Mouse (Mus musculus) megakaryocyte, adult 5-6 weeks (primary cell): ENCODE data around the gene 2610507B11Rik. TPM values are rescaled to one million over a fixed set of nuclear protein-coding genes. Genes with fewer than 3 reads are reported as not detected.

ENCODE experiments used
- ATAC-seq: 2 replicates; pipeline ENCODE4 v1.8.0; 2016; ENCODE audit warnings: mild to moderate bottlenecking, inconsistent platforms; ENCODE audit not compliant: poor library complexity, severe bottlenecking
- total RNA-seq, 2 experiments: library from RNA; stranded (forward) in 1 of 2; stranded (reverse) in 1 of 2; fragments of 153-499, 151-499 nt in 1 of 2; fragments of 221-1000, 200-1000 nt in 1 of 2; gene quantifications; 2 replicates each; pipeline versions ENCODE4 v1.2.3 to v1.2.4; 2015 to 2017

The 2610507B11Rik gene
- total RNA-seq, 2 experiments from 2014 or later, result 33.7 to 54.6 TPM

DNA sequence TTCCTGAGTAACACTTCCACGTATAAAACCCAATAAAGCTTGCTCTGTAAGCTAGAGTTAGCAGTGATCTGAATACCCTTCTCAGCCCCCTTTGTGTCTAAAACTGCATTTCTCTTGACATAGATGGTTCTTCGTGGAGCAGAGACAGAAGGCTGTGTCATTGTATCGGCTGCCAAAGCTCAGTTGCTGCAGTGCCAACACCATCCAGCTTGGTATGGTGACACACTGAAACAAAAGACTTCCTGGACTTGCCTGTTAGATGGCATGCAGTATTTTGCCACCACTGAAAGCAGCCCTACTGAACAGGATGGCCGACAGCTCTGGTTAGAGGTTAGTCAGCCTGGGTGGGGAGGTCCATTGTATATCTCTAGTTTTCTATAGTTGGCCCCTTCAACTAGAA is 18.0 kb downstream of the 2610507B11Rik start:
- ATAC-seq, result no peak

DNA sequence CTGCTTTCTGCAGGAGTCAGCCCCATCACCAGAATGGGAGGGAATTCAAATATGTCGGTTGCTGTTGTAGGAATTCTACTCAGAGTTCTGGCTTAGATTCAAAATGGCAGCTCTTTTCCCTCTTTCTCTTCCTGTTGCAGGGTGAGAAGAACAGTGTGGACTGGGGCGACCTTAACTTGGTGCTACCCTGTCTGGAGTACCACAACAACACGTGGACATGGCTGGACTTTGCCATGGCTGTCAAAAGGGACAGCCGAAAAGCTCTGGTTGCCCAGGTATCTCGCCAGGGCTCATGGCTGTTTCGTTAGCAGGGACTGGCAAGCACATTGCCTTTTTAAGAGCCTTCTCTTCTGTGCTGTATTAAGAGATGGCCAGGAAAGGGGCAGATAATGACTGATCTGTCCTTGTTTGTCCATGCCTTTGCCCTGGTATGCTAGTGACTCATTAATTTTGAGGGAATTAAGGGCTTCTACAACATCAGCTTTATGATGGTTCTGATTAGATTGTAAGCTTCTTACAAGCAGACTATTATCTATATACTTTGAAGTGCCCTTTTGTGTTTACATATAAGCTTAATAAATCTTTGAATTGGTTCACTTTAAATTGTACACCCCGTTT is 27.7 kb downstream of the 2610507B11Rik start:
- no peak for ATAC-seq

DNA sequence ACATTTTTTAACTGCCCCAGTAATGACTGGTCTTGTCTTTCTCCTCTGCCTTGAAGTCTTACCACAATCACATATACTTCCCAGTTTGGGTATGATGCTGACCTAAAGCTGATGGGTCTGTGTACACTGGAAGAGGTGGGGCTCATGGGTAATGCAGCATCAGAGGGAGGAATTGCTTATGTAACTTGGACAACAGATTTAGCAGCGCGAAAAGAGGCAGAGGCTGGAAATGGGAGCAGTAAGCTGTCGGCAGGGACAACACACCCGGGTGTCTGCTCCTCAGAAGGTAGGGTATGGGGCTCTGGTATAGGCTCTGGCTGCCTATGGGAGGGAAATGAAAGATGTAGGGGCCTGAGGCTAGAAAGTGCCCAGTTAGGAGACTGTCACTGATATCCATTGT is 29.1 kb downstream of the 2610507B11Rik start, which contains the start of gene BC030499:
Gene BC030499, plus strand, starts transcription at position 188 of the 400 bp plus-strand sequence.
- no peak for ATAC-seq

DNA sequence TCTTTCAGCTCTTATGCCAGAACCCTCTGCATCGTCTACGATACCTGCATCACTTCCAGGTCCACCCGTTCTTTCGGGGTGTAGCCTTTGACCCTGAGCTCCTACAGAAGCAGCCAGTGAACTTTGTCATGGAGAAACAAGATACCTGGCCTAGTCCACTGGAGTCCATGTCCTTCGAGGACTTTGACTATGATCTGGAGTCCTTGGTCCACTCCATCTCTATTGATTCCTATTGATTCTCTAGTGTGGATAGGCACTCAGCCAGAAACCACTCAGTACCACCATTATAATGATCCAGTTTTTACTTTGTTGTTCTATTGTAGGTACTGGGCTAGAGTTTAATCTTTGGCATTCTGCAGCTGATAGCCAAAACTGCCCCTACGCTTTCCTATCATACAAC is 33.0 kb downstream of the 2610507B11Rik start:
- no peak for ATAC-seq

DNA sequence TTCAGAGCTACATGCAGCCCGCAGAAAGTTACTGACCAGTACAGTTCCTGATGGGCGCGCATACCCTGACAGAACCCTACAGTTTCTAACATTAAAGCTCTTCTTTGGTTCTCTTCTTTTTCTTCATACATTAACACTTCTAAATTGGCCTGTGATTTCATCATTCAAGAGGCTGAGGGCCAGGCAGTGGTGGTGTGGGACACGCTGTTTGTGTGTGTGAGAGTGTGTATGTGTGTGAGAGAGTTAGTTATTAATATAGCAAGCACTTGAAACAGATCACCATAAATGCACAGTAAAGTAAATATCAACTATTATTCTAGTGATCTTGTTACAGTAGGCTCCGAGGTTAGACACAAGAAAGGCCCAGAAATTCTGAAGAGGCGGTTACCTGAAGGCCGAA is 39.4 kb downstream of the 2610507B11Rik start:
- ATAC-seq, result 0 out of 2 replicates have a peak, but pooled peaks have one; percentile 6

DNA sequence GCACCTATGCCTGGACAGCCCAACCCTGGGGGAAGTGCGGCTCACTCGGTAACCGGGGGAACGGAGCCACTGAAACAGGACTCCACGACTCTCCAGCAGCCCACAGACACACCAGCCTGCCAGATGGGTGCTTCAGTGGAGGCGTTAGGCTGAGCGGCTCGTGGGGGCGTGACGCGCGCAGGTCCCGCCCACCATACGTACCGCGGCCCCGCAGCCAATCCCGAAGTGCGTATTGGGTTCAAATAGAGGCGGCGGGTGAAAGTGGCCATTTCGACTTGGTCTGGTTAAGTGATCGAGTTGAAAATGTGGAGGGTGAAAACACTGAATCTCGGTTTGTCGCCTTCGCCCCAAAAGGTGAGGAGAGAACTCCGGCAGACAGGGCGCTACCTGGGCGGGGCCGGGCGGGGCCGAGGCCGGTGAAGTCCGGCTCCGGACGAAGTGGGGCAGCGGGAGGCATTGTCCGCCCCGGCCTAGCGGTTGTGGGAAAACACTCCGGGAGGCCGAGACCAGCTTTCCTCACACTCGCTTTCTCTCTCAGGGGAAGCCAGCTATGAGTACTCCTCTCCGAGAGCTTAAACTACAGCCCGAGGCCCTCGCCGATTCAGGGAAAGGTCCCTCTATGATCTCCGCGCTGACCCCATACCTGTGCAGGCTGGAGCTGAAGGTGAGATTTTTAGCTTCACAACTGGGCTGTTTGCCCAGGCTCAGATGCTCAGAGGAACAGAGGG is 40.0 kb downstream of the 2610507B11Rik start, which contains the start of gene Spag5:
Gene Spag5, plus strand, starts transcription at position 173 of the 728 bp plus-strand sequence.
- peak; percentile 100 for ATAC-seq

DNA sequence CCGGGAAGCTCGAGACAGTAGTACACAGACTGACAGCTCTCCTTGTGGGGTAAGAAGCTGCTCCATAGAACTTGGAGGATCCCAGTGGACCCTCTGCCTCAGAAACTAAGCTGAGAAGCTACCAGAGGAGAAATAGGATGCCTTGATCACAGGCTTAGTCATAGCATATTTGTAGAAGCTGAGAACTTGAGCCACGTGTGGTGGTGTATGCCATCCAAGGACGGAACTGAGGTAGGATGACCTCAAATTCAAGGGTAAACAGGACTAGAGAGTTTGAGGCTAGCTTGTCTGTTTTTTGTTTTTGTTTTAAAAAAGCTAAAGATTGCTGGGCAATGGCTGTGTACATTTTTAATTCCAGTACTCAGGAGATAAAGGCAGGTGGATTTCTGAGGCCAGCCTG is 43.7 kb downstream of the 2610507B11Rik start:
- no peak for ATAC-seq

DNA sequence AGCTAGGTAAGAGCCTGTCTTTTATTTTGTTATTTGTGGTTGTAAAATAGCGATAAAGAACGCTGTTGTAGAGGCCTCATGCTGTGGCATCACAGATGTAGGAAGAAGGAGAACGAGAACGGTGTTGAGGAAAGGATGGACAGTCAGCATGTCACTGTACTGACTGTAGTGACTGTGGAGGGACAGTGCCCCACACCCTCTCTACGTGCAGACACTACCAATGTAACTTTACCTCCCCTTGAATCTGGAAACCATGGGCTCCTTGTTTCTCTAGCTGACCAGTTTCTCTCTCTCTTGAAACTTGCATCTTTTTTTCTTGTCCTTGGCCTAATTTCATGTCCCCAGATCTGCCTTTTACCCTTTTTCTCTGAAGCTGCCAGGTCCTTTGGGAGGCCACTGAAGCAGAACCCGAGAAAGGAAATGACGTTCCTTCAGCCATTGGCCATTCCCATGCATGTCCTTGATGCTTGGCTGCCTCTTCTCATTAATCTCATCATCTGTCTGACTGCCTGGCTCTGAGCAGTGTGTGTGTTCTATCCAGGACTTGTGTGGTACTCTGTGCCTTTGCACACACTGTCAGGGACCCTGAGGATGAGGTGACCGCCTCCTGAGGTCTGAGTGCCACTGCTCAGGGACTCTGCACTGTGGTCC is 49.4 kb downstream of the 2610507B11Rik start:
- no peak for ATAC-seq

DNA sequence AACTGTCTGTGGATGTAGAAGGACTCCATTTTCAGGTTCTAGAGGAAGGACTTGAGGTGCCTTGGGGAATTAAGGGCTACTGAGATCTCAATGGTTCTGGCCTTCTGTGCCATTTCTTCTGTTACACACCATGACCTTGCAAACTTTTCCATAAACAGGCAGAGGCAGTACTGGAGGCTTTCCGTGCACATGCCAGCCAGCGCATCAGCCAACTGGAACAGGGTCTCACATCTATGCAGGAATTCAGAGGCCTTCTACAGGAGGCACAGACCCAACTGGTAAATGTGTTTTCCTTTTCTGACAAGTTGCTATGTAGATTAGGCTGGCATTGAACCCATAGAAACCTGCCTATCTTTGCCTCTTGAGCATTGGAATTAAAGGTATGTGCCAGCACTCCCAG is 52.1 kb downstream of the 2610507B11Rik start:
- ATAC-seq, result no peak

DNA sequence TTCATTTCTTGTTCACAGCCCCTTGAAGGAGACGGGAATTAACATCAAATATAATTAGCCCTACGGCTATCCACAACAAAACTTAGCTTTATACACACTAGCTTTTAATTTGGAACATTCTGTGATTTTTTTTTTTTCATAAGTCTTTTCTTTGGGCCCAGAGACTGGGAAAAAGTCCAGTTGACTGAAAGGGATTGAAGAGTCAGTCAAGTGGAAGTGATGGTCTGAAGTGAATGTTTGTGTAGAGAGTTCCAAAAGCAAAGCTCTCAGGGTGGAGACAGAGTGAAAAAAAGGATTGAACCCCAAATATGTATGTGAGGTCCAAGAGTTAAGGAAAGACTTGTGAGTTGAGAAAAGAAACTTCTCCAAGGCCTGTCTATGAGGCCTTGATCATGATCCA is 56.9 kb downstream of the 2610507B11Rik start:
- ATAC-seq, result no peak

DNA sequence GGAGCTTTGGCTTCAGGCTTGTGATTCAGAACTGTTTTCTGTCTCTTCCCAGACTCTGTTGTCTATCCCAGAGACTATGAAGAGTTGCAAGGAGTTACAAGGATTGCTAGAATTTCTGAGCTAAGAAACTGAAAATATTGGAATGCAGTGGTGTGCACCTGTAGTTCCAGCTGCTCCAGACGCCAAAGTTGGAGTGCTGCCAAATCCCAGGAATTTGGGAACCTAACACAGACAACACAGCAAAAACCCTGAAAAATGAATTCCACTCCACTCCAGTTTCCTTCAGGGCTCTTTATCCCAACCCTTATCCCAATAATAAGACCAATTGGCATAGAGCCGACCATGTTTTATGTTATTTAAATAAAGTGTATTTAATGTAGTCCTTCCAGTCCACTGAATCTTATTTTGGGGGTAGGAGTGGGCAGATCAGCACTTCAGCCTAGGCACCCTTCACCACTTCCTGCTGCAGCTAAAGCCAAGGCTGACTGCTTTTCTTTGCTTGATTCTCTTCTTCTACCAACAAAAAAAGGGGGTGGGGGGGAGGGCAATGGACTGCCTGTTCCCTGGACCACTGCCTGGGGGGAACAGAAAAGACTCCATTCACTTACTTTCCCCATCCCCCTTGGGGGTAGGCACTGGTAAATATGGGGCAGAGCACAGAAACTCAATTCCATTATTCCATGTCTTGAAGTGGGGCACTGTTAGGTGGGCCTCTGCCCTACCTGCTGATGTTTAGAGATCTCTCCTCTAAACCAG is 60.7 kb downstream of the 2610507B11Rik start:
- ATAC-seq, result no peak

DNA sequence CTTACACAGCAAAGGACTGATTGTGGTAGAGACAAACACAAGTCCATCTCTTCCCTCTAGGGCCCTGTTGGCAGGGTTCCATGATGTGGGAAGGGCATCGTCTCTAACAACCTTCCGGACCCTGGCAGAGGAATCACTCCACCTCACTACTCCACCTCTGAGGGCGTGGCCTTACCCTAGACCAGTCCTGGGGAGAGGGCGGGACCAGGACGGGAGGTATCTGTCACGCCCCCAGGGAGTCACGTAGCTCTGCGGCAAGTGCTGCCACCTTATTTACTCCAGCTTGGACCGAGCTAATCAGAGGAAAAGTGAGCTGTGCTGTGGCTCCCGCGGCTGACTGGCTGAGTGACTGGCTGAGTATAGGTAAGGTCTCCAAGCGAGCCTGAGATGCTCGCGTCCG is 61.3 kb downstream of the 2610507B11Rik start, which contains the start of gene Aldoc:
Gene Aldoc, plus strand, starts transcription at position 109 of the 400 bp plus-strand sequence.
- ATAC-seq, result peak; percentile 95

DNA sequence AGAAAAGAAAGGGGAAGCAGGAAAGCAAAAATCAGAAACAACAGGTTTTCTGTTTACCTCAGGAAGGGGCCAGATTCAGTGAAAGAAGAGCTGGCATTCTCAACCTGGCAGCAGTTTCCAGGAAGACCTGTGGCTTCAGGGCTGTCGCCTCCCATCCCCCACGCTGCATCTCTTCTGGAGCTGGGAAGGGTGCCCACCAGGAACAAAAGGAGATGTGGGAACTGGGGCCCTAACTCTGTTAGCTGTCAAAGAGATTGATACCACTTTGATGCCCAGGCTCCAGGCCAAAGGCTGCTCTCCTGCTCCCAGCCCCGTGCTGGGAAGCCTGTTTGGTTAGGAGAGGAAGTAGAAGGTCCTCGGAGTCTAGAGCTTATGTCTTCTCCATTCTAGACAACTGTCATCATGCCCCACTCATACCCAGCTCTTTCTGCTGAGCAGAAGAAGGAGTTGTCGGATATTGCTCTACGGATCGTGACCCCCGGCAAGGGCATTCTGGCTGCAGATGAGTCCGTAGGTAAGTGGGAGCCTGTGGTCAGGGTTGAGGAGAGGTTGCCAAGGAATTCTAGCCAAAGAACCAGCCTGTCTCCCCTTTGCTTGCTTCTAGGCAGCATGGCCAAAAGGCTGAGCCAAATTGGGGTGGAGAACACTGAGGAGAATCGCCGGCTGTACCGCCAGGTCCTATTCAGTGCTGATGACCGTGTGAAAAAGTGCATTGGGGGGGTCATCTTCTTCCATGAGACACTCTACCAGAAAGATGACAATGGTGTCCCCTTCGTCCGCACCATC is 62.6 kb downstream of the 2610507B11Rik start:
- no peak for ATAC-seq

DNA sequence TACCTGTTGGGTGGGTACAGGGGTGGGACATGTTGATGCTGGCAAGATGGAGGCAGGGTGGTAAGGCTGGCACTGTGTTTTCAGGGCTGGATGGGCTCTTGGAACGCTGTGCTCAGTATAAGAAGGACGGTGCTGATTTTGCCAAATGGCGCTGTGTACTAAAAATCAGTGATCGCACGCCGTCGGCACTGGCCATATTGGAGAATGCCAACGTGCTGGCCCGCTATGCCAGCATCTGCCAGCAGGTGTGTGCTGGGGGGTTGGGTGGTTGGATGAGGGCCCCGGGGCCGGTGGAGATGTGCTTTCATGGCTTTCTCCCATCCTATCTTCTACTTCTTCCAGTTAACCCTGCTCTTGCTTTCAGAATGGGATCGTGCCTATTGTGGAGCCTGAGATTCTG is 63.4 kb downstream of the 2610507B11Rik start:
- no peak for ATAC-seq

DNA sequence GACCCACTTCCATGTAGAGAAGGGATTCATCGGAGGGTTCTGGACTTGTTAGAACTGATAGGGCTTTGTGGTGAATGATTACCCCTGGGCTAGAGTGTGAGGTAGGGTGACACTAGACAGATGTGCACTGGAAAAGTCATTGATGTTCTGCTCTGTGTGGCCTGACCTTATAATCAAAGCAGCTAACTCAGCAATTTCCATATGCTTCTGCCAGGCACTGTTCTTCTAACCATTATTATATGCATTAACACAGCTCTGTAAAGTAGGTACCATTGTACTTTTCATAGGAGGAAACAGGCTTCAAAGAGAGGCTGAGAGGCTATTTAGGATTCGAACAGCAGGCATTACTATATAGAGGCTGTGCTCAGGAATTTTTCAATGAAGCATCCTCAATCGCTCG is 65.7 kb downstream of the 2610507B11Rik start:
- no peak for ATAC-seq

DNA sequence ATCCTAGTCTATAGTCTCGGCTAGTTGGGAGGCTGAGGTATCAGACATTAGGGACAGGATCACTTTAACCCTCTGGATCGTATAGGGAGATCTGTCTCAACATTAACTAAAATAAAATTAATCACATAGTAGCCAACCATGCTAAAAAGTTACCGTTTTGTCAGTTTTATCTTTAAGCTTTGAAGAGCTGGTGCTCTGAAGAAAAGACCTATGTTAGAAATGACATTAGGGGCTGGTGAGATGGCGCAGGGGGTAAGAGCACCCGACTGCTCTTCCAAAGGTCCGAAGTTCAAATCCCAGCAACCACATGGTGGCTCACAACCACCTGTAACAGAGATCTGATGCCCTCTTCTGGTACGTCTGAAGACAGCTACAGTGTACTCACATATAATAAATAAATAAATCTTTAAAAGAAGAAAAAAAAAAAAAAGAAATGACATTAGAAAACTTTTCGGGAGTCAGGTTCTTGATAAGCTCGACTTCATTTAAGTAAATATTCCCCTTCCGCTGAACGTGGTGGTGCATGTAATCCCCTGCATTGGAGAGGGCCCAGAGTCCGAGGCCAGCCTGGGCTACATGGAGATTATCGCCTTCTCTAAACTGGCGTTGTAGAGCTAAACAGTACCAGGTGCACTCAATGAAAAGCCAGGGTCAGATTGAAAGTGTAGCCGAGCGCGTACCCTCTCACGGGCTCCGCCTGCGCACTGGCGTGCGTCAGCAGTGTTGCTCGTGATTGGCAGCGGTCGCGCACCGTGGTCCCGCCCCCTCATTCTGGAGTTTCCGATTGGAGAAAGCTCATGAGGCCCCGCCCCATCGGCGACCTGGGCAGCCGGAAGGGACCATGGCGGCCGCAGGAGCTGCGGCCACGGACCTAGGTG is 66.3 kb downstream of the 2610507B11Rik start, which contains the start of gene Pigs:
Gene Pigs, plus strand, starts transcription at position 782 of the 878 bp plus-strand sequence.
- ATAC-seq, result peak; percentile 100

DNA sequence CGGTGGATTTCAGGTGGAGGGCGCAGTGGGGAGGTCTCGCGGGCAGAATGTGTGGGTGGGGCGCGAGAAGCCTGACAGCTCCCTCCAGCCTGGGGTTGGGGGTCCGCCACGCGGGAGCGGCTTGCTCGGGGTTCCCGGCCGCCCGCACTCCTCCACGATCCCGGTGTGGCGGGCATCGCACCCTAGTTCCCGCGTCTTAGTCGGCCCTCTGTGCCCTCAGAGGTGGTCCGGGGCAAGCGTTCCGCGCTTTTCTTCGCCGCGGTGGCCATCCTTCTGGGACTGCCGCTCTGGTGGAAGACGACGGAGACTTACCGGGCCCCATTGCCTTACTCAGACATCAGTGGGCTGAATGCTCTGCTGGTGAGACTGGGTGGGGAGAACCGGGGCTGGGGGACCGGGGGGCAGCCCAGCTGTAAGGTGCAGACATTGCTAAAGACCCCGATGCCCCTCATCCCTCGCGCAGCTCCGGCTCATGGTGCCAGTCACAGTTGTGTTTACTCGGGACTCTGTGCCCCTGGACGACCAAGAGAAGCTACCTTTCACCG is 67.0 kb downstream of the 2610507B11Rik start:
- ATAC-seq, result no peak

DNA sequence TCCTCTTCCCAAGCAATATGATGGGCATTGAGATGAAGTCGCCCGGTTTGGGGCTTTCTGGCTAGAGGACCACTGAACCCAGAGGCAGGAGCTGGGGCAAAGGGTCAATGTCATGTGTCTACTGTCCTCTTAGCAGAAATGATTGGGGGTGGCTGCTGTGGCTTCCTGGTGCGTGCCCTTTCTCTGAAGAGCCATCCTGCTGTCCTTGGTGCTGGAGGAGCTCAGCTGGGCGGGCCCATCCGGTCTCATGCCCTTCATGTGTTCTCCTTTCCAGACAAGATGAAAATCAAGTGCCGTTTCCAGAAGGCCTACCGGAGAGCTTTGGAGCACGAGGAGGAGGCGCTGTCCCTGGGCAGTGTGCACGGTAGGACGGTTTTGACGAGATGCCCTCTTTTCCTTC is 71.1 kb downstream of the 2610507B11Rik start:
- no peak for ATAC-seq

DNA sequence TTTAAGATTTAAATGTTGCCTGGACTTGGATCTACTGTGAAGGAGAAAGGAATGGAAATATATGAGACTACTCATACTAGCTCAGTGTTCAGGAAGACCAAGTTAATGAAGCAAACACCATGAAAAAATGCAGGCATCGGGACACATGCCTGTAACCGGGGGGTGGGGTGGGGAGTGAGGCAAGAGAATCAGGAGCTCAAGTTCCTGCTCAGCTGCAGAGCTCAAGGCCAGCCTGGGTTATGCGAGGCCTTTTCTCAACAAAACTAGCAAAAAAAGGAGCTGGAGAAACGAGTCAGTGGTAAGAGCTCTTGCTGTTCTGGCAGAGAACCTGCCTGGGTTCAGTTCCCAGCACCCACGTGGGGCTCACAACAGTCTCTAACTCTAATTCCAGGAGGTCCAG is 72.4 kb downstream of the 2610507B11Rik start:
- no peak for ATAC-seq
